Mouse (Mus musculus) forebrain, embryonic 14.5 days (tissue): ENCODE results near the gene Gm11037. TPM values are rescaled to one million over a fixed set of nuclear protein-coding genes. Genes with fewer than 3 reads are reported as not detected.
A peak's percentile ranks its signal among the peaks of the same experiment; 100 is the strongest.

Source experiments
- ATAC-seq: fragments of 200-750 bp; cut with Nextera tagmentation; 2 replicates; pipeline ENCODE4 v1.8.0; 2017; ENCODE audit warnings: mild to moderate bottlenecking, moderate library complexity
- DNase-seq: peaks from one replicate; pipeline ENCODE4 v3.0.0-alpha.2; 2015; ENCODE audit warnings: low spot score
- H3K27ac ChIP-seq: fragments of 300-500 bp; sonication (generic); 2 replicates; pipeline ENCODE4 v1.5.1; 2014; ENCODE audit warnings: low read depth, mild to moderate bottlenecking, control low read depth, low read length, moderate library complexity
- H3K27me3 ChIP-seq: fragments of 300-500 bp; sonication (generic); replicated peaks from 2 replicates; pipeline ENCODE4 v1.6.1; 2014; ENCODE audit warnings: low read length, control low read depth, mixed read lengths; ENCODE audit not compliant: control insufficient read depth, insufficient read depth
- H3K36me3 ChIP-seq: fragments of 300-500 bp; sonication (generic); 2 replicates; pipeline ENCODE4 v1.6.1; 2014; ENCODE audit warnings: low read length, control low read depth; ENCODE audit not compliant: control insufficient read depth, insufficient read depth
- H3K4me1 ChIP-seq: fragments of 300-500 bp; sonication (generic); 2 replicates; pipeline ENCODE4 v1.6.1; 2014; ENCODE audit warnings: antibody characterized with exemption, low read length, control low read depth; ENCODE audit not compliant: control insufficient read depth, insufficient read depth
- H3K4me2 ChIP-seq: fragments of 300-500 bp; sonication (generic); 2 replicates; pipeline ENCODE4 v1.6.1; 2014; ENCODE audit warnings: mild to moderate bottlenecking, control low read depth, low read length
- H3K4me3 ChIP-seq: fragments of 300-500 bp; sonication (generic); 2 replicates; pipeline ENCODE4 v1.5.1; 2014; ENCODE audit warnings: low read depth, low read length, control low read depth
- H3K9ac ChIP-seq: fragments of 300-500 bp; sonication (generic); 2 replicates; pipeline ENCODE4 v1.6.1; 2014; ENCODE audit warnings: mild to moderate bottlenecking, low read length, control low read depth, moderate library complexity
- H3K9me3 ChIP-seq: fragments of 300-500 bp; sonication (generic); replicated peaks from 2 replicates; pipeline ENCODE4 v1.6.1; 2016; ENCODE audit warnings: low read length, control low read depth, mixed read lengths; ENCODE audit not compliant: control insufficient read depth
- WGBS: fragments of 180-500 bp; shearing (Covaris S2); extraction: QIAGEN DNeasy Blood & Tissue Kit; methylation state at CpG from one replicate; pipeline ENCODE4 v1.1.7; 2014; 5-methylcytosine and 5-hydroxymethylcytosine counted together
- polyA plus RNA-seq: library from polyadenylated mRNA; unstranded; fragments of >200 nt; fragmentation: Nextera tagmentation; extraction: Ambion mirVana; gene quantifications from 2 replicates; pipeline ENCODE4 v1.2.1, GENCODE M21; 2014

The Gm11037 gene
- polyA plus RNA-seq, 1 experiment from 2014 or later: not detected

- no peak for ATAC-seq
- 48% methylated on average over 9 of the region's 9 CpGs for WGBS
- DNase-seq: no peak
- Histone ChIP-seq H3K9me3 (no peaks in the 10 kb centered on the region), H3K9ac (no peak overlapping the region; the same call in 1 of the 2 replicates), H3K4me2 (no peak overlapping the region), H3K4me3 (no peak overlapping the region), H3K27me3 (no peaks in the 10 kb centered on the region), H3K4me1 (peaks cover 7% of the 10 kb centered on the region; the same call in 1 of the 2 replicates), H3K36me3 (no peaks in the 10 kb centered on the region), H3K27ac (no peak overlapping the region)
Measured at GRCm38 (mm10) chr2:131125964-131126815, 7.1 kb upstream of the Gm11037 start.

- Histone ChIP-seq H3K9ac (peak within 1 kb of the TSS; percentile 58), H3K4me2 (peak within 1 kb of the TSS; percentile 69), H3K4me3 (peak within 1 kb of the TSS; percentile 32), H3K4me1 (peaks cover 7% of the 10 kb centered on the region; the same call in 1 of the 2 replicates), H3K9me3 (no peaks in the 10 kb centered on the region), H3K27me3 (no peaks in the 10 kb centered on the region), H3K27ac (no peak within 1 kb of the TSS), H3K36me3 (no peaks in the 10 kb centered on the region)
- ATAC-seq (peak; percentile 85), DNase-seq (peak; percentile 22)
- 3% methylated on average over 28 of the region's 28 CpGs for WGBS
Measured at GRCm38 (mm10) chr2:131127161-131127730, 6.1 kb upstream of the Gm11037 start, which contains the start of gene Hspa12b. Gene Hspa12b (plus strand): TSS chr2:131127280.

DNA sequence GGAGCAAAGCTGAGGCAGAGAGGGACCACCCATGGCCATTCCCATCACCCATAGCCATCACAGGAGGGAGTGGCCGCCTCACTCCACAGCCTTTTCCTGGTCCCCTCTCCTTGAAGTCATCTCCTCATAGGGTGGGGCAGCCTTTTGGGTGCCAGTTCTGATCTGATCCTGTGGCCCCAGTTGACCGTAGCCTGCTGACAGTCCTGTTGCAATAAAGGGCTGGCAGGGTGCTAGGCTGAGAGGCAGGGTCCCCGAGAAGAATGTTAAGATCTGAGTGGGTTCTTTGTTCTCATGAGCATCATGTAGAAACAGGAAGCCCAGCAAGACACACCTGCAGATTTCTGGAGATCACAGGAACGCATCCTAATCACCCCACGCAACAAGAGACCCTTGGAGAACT, 5.1 kb upstream of the Gm11037 start:
- DNase-seq: no peak
- H3K27me3 ChIP-seq: no peaks in the 10 kb centered on the region
- 92% methylated on average over 5 of the region's 5 CpGs for WGBS
- H3K4me1 ChIP-seq: peaks cover 7% of the 10 kb centered on the region; the same call in 1 of the 2 replicates
- no peak overlapping the region for H3K9ac ChIP-seq
- ATAC-seq: no peak
- no peak overlapping the region for H3K4me3 ChIP-seq
- H3K9me3 ChIP-seq: no peaks in the 10 kb centered on the region
- H3K27ac ChIP-seq: no peak overlapping the region
- no peak overlapping the region for H3K4me2 ChIP-seq
- no peaks in the 10 kb centered on the region for H3K36me3 ChIP-seq

GRCm38 (mm10) chr2:131128636-131129157, 4.6 kb upstream of the Gm11037 start:
- H3K4me2 ChIP-seq: no peak overlapping the region
- ATAC-seq (no peak), DNase-seq (no peak)

DNA sequence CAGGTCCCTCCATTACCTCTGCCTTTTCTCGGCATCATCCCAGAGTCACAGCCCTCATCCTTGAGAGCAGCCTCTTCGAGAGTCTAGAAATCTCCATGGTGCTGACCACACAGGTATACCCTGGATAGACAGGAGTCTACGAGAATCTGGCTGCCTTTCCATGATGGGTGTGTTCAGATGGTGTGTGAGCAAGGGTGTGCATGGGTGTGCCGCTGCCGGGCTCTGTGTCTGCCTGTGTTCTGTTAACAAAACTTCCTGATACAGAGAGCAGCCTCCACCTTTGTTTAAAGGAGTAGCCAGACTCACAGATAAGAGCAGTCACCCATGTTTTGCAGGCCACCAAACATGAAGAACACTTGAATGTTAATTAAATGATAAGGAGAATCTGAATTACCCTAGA, 3.5 kb upstream of the Gm11037 start:
- Histone ChIP-seq H3K36me3 (no peaks in the 10 kb centered on the region), H3K4me1 (peaks cover 7% of the 10 kb centered on the region; the same call in 1 of the 2 replicates), H3K4me3 (no peak overlapping the region), H3K9me3 (no peaks in the 10 kb centered on the region), H3K27ac (no peak overlapping the region), H3K9ac (no peak overlapping the region), H3K4me2 (no peak overlapping the region), H3K27me3 (no peaks in the 10 kb centered on the region)
- DNase-seq: no peak
- no peak for ATAC-seq
- WGBS: 83% methylated on average over 5 of the region's 5 CpGs

More at GRCm38 (mm10) chr2:131128636-131129157, 4.6 kb upstream of the Gm11037 start:
- Histone ChIP-seq H3K27me3 (no peaks in the 10 kb centered on the region), H3K9me3 (no peaks in the 10 kb centered on the region), H3K9ac (no peak overlapping the region), H3K4me1 (peaks cover 7% of the 10 kb centered on the region; the same call in 1 of the 2 replicates), H3K27ac (no peak overlapping the region), H3K36me3 (no peaks in the 10 kb centered on the region), H3K4me3 (no peak overlapping the region)
- WGBS: 77% methylated on average over 3 of the region's 3 CpGs

DNA sequence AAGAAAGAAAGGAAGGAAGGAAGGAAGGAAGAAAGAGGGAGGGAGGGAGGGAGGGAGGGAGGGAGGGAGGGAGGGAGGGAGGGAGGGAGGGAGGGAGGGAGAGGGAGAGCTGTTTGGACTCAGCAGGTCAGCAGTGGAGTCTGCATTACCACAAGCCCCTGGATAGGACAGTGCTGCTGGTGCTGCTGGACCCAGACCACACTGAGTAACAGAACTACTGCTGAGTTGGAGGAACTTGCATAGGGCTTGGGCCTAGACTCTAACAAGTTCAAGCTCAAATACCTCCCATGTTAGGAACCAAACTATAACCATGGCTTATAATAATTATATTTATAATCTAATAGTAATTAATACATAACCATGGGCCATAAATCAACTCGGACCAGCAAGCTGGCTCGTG, 2.4 kb upstream of the Gm11037 start:
- DNase-seq: no peak
- H3K4me1 ChIP-seq: peaks cover 7% of the 10 kb centered on the region; the same call in 1 of the 2 replicates
- no peak overlapping the region for H3K4me2 ChIP-seq
- WGBS: 86% methylated on average over 2 of the region's 2 CpGs
- no peaks in the 10 kb centered on the region for H3K9me3 ChIP-seq
- H3K4me3 ChIP-seq: no peak overlapping the region
- H3K9ac ChIP-seq: no peak overlapping the region
- H3K27ac ChIP-seq: no peak overlapping the region
- no peaks in the 10 kb centered on the region for H3K27me3 ChIP-seq
- no peaks in the 10 kb centered on the region for H3K36me3 ChIP-seq
- no peak for ATAC-seq

- no peak overlapping the region for H3K27ac ChIP-seq
- H3K36me3 ChIP-seq: no peaks in the 10 kb centered on the region
- ATAC-seq (no peak), DNase-seq (no peak)
- H3K9me3 ChIP-seq: no peaks in the 10 kb centered on the region
- no peak overlapping the region for H3K9ac ChIP-seq
- 83% methylated on average over 10 of the region's 10 CpGs for WGBS
- no peaks in the 10 kb centered on the region for H3K27me3 ChIP-seq
- H3K4me1 ChIP-seq: peaks cover 3% of the 10 kb centered on the region; the same call in 1 of the 2 replicates
- no peak overlapping the region for H3K4me3 ChIP-seq
- H3K4me2 ChIP-seq: no peak overlapping the region
Measured at GRCm38 (mm10) chr2:131132111-131132888, 997 bp upstream of the Gm11037 start.

DNA sequence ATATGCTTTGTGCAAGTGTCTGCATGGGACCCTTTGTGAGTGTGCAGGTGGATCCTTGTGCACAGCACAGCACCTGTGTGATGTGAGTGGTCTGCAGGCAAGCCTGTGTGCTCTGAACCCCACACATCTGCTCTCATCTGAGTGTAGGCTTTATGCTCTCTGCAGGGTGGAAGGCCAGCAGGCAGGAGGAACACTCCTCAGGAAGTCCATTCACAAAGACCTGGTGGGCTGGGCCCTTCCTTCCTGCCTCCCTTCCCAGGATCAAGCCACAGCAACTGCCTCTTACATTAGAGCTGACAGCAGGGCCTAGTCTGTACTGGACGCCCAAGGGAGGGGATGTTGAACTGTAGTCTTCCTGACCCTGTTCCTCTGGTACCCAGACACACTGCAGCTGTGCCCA, 1.1 kb downstream of the Gm11037 start:
- no peak for DNase-seq
- 56% methylated on average over 1 of the region's 1 CpGs for WGBS
- Histone ChIP-seq H3K4me2 (no peak overlapping the region), H3K4me3 (no peak overlapping the region), H3K9ac (no peak overlapping the region), H3K36me3 (no peaks in the 10 kb centered on the region), H3K4me1 (no peaks in the 10 kb centered on the region), H3K9me3 (no peaks in the 10 kb centered on the region), H3K27ac (no peak overlapping the region), H3K27me3 (no peaks in the 10 kb centered on the region)
- ATAC-seq: no peak
